8 mouse cellular contexts compared by ENCODE assay signal in genomic region chr16:23223871-23224469, GRCm38 (mm10). TPM values are rescaled to one million over a fixed set of nuclear protein-coding genes. Genes with fewer than 3 reads are reported as not detected.
DNase-seq lines count a peak whose midpoint lies in the region; ATAC-seq and TF ChIP-seq lines count a peak whose summit lies in the region.

No protein-coding gene starts in this region.

- no peaks in the 10 kb centered on the region for H3K36me3 ChIP-seq in kidney, postnatal 0 days (ENCODE audit: insufficient read depth, low read length)
- H3K36me3 ChIP-seq in midbrain, embryonic 12.5 days = no peaks in the 10 kb centered on the region

- H3K9ac ChIP-seq in kidney, postnatal 0 days (ENCODE audit: low read depth, low read length) = no peak overlapping the region
- H3K9ac ChIP-seq in midbrain, embryonic 12.5 days (replicated peaks) = no peak overlapping the region; the same call in 1 of the 2 replicates

- no peak for TF ChIP-seq CTCF in kidney, postnatal 0 days (IDR thresholded peaks at IDR 0.05; ENCODE audit: low read depth)

- WGBS in kidney, postnatal 0 days = 40% methylated on average over 12 of the region's 12 CpGs
- 34% methylated on average over 12 of the region's 12 CpGs for WGBS in midbrain, embryonic 12.5 days

- peaks cover 12% of the 10 kb centered on the region; the same call in 1 of the 2 replicates for H3K4me1 ChIP-seq in kidney, postnatal 0 days (replicated peaks; ENCODE audit: insufficient read depth, low read length)
- peaks cover 24% of the 10 kb centered on the region for H3K4me1 ChIP-seq in midbrain, embryonic 12.5 days

- no peak overlapping the region for H3K27ac ChIP-seq in kidney, postnatal 0 days
- no peak overlapping the region for H3K27ac ChIP-seq in midbrain, embryonic 12.5 days (replicated peaks)

- H3K9me3 ChIP-seq in kidney, postnatal 0 days (replicated peaks; ENCODE audit: low read length) = no peaks in the 10 kb centered on the region
- no peaks in the 10 kb centered on the region for H3K9me3 ChIP-seq in midbrain, embryonic 12.5 days

- peak overlapping the region; percentile 96 for H3K4me2 ChIP-seq in kidney, postnatal 0 days (ENCODE audit: low read length)
- peak overlapping the region; percentile 88 for H3K4me2 ChIP-seq in midbrain, embryonic 12.5 days (replicated peaks)

- no peaks in the 10 kb centered on the region for H3K27me3 ChIP-seq in kidney, postnatal 0 days (ENCODE audit: insufficient read depth, low read length)
- H3K27me3 ChIP-seq in midbrain, embryonic 12.5 days = 0 out of 2 replicates have a peak, but pooled peaks cover 8% of the 10 kb centered on the region

- ATAC-seq in kidney, postnatal 0 days (replicated peaks; ENCODE audit: low FRiP score, low read depth) = no peak
- ATAC-seq in hematopoietic stem cell, adult 5-6 weeks (replicated peaks in 1 of 2; ENCODE audit: insufficient read depth in 1 of 2, low FRiP score in 2 of 2, low TSS enrichment in 1 of 2, low read depth in 1 of 2, poor library complexity in 2 of 2, severe bottlenecking in 2 of 2) = peak; percentile 74 to 80
- no peak for ATAC-seq in midbrain, embryonic 12.5 days (ENCODE audit: low FRiP score, low read depth)
- no peak for ATAC-seq in megakaryocyte, adult 5-6 weeks (ENCODE audit: poor library complexity, severe bottlenecking)

- no peak for DNase-seq in kidney, postnatal 0 days (ENCODE audit: low spot score)
- no peak for DNase-seq in kidney, postnatal 14 days
- DNase-seq in T-cell, adult 2 months (ENCODE audit: low spot score) = peak; percentile 17
- no peak for DNase-seq in adrenal gland, postnatal 14 days
- no peak for DNase-seq in embryo, embryonic 10 days (ENCODE audit: low spot score)

- peak overlapping the region; percentile 83; the same call in 1 of the 2 replicates for H3K4me3 ChIP-seq in kidney, postnatal 0 days (replicated peaks; ENCODE audit: low read depth, low read length)
- H3K4me3 ChIP-seq in midbrain, embryonic 12.5 days = peak overlapping the region; percentile 78

RNA-seq across cellular contexts. Expression of gene St6gal1, which starts 0.6 kb away (rescaled TPM):
- 24.5 and 28.6 TPM in 2 replicates for polyA plus RNA-seq in kidney, postnatal 0 days (2015; fragmentation: Nextera tagmentation; extraction: Ambion mirVana)
- total RNA-seq in hematopoietic stem cell, adult 5-6 weeks (2017) = 1.2 and 2.1 TPM in 2 replicates
- polyA plus RNA-seq in midbrain, embryonic 12.5 days (2016; fragmentation: Nextera tagmentation; extraction: Ambion mirVana) = 39.9 and 46.6 TPM in 2 replicates
- total RNA-seq in adrenal gland, postnatal 14 days (2021) = 42.8 and 43.6 TPM in 2 replicates
- total RNA-seq in megakaryocyte, adult 5-6 weeks (2015) = 2.4 and 2.8 TPM in 2 replicates
- total RNA-seq in megakaryocyte, adult 5-6 weeks (2017) = 2.3 and 3.3 TPM in 2 replicates

Comparison
In these comparisons a context has a peak if more than half of its experiments do, and no peak if none do; other contexts are left out.
1. ATAC-seq: peak in hematopoietic stem cell, adult 5-6 weeks (2 of 2); none in kidney, postnatal 0 days (single experiment), midbrain, embryonic 12.5 days (single experiment) and megakaryocyte, adult 5-6 weeks (single experiment).
2. RNA of gene St6gal1, which starts 0.6 kb away (total RNA-seq): 42.8 to 43.6 TPM in adrenal gland, postnatal 14 days; 2.3 to 3.3 TPM in megakaryocyte, adult 5-6 weeks and 1.2 to 2.1 TPM in hematopoietic stem cell, adult 5-6 weeks; every median in the first group is over 10 times any median in the second.